15 mouse cellular contexts compared by ENCODE assay signal in genomic region chr17:48551788-48552531, GRCm38 (mm10).
DNase-seq lines count a peak whose midpoint lies in the region; ATAC-seq lines count a peak whose summit lies in the region.
"Had no signal": no experiment of that assay in that cellular context is flagged by ENCODE, and none has a peak within 500 bp of the region (broad histone marks: within the 10 kb centered on the region; RNA-seq: fewer than 3 reads in every experiment).

No protein-coding gene starts in this region.

- H3K27ac ChIP-seq in heart, embryonic 12.5 days (ENCODE audit: poor library complexity, severe bottlenecking), result no peak overlapping the region
- no peak overlapping the region for H3K27ac ChIP-seq in forebrain, embryonic 13.5 days
- H3K27ac ChIP-seq: embryonic facial prominence, embryonic 13.5 days; heart, embryonic 13.5 days; liver, embryonic 13.5 days had no signal

- no peaks in the 10 kb centered on the region for H3K36me3 ChIP-seq in heart, embryonic 12.5 days
- H3K36me3 ChIP-seq in forebrain, embryonic 13.5 days (ENCODE audit: poor library complexity, severe bottlenecking), result no peaks in the 10 kb centered on the region
- H3K36me3 ChIP-seq: embryonic facial prominence, embryonic 13.5 days; heart, embryonic 13.5 days; liver, embryonic 13.5 days had no signal

- DNase-seq in kidney, postnatal 25 days, result peak; percentile 54 to 61
- no peak for DNase-seq in kidney, adult 8-10 months
- DNase-seq in cerebellum, adult 11 months, result peak; percentile 86
- DNase-seq in cerebellum, adult 9-11 months, result peak; percentile 92
- peak; percentile 57 for DNase-seq in layer of hippocampus, adult 9-11 months
- DNase-seq: heart, postnatal 4 days; liver, embryonic 13.5 days; spleen, adult 18-20 months; thymus, postnatal 36 days had no signal

- H3K4me3 ChIP-seq in heart, embryonic 12.5 days, result no peak overlapping the region
- H3K4me3 ChIP-seq in forebrain, embryonic 13.5 days, result no peak overlapping the region
- H3K4me3 ChIP-seq: embryonic facial prominence, embryonic 13.5 days; heart, embryonic 13.5 days; liver, embryonic 13.5 days; megakaryocyte, embryonic 14.5 days had no signal

- no peak overlapping the region for H3K9ac ChIP-seq in heart, embryonic 12.5 days
- H3K9ac ChIP-seq in forebrain, embryonic 13.5 days, result no peak overlapping the region
- H3K9ac ChIP-seq: embryonic facial prominence, embryonic 13.5 days; heart, embryonic 13.5 days; liver, embryonic 13.5 days had no signal

- no peak for ATAC-seq in heart, embryonic 12.5 days (ENCODE audit: insufficient number of reproducible peaks, low FRiP score)
- no peak for ATAC-seq in forebrain, embryonic 13.5 days
- ATAC-seq: midbrain, embryonic 16.5 days had no signal

- H3K9me3 ChIP-seq in heart, embryonic 12.5 days (replicated peaks), result peaks cover 3% of the 10 kb centered on the region; the same call in 1 of the 2 replicates
- no peaks in the 10 kb centered on the region; the same call in 1 of the 2 replicates for H3K9me3 ChIP-seq in forebrain, embryonic 13.5 days (replicated peaks)
- H3K9me3 ChIP-seq: embryonic facial prominence, embryonic 13.5 days; liver, embryonic 13.5 days had no signal

- WGBS in heart, embryonic 12.5 days, result 84% methylated on average over 4 of the region's 4 CpGs
- 84% methylated on average over 4 of the region's 4 CpGs for WGBS in forebrain, embryonic 13.5 days

- no peaks in the 10 kb centered on the region for H3K4me1 ChIP-seq in heart, embryonic 12.5 days (replicated peaks)
- H3K4me1 ChIP-seq in forebrain, embryonic 13.5 days, result no peaks in the 10 kb centered on the region; the same call in 1 of the 2 replicates
- H3K4me1 ChIP-seq: embryonic facial prominence, embryonic 13.5 days; heart, embryonic 13.5 days; liver, embryonic 13.5 days; megakaryocyte, embryonic 14.5 days had no signal

- H3K27me3 ChIP-seq in heart, embryonic 12.5 days (replicated peaks), result peaks cover 9% of the 10 kb centered on the region; the same call in 1 of the 2 replicates
- H3K27me3 ChIP-seq in forebrain, embryonic 13.5 days, result no peaks in the 10 kb centered on the region
- H3K27me3 ChIP-seq: embryonic facial prominence, embryonic 13.5 days; liver, embryonic 13.5 days; megakaryocyte, embryonic 14.5 days had no signal

- no peak overlapping the region for H3K4me2 ChIP-seq in heart, embryonic 12.5 days
- no peak overlapping the region for H3K4me2 ChIP-seq in forebrain, embryonic 13.5 days
- H3K4me2 ChIP-seq: embryonic facial prominence, embryonic 13.5 days; heart, embryonic 13.5 days; liver, embryonic 13.5 days had no signal

Comparison
In these comparisons a context has a peak if more than half of its experiments do, and no peak if none do; other contexts are left out.
1. DNase-seq: peak in kidney, postnatal 25 days (2 of 2), cerebellum, adult 11 months (single experiment), cerebellum, adult 9-11 months (single experiment) and layer of hippocampus, adult 9-11 months (single experiment); none in kidney, adult 8-10 months (0 of 2).